Mouse (Mus musculus) erythroblast, embryonic 14.5 days (primary cell): ENCODE data around the gene Dock4.

Experiments
- GATA1 ChIP-seq: IDR thresholded peaks from 2 replicates; pipeline ENCODE4 v1.6.1; 2012; ENCODE audit warnings: low read length, inconsistent platforms, mixed read lengths
- TAL1 ChIP-seq: IDR thresholded peaks from 3 replicates; pipeline ENCODE4 v1.6.1; 2012; ENCODE audit warnings: low read length, inconsistent platforms, mixed read lengths

DNA sequence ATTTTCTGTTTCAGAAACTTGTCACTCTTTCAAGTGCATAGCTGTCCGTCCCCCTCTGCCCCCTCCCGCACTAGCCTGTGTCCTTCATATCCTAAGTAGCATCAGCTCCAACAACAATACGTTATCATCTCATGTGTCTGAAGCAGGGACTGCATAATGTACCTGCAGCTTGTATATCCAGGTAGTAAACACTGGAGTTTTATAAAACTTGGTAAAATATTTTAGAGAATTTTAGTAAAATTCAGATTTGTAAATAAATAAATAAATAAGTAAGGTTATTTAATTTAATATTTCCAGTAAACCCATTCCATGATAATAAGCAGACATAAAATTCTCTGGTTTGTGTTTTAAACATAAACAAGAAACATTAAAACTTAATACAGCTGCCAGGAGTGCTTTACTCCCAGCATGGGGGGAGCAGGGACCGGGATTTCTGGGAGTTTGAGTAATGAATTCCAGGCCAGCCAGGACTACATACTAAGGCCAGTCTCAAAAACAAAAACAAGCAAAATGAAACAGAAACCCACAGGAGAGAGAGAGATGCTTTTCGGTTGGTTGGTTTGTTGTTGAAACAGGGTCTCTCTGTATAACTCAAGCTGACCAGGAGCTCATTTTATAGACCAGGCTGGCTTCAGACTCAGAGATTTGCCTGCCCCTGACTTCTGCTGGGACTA lies 352.7 kb downstream of the Dock4 start:
- no peak for TF ChIP-seq TAL1
- no peak for TF ChIP-seq GATA1
